Mouse (Mus musculus) forebrain, embryonic 12.5 days (tissue): ENCODE measurements at regions not wholly inside any gene's neighbourhood (a gene's known extent, or its start where the extent isn't known, plus 50 kb on each side); places are given as distances from the start of the nearest gene placed in this dataset.

Source experiments
- ATAC-seq: fragments of 200-750 bp; cut with Nextera tagmentation; 2 replicates; pipeline ENCODE4 v1.8.0; 2017; ENCODE audit warnings: moderate TSS enrichment; ENCODE audit not compliant: low FRiP score
- H3K27ac ChIP-seq: fragments of 300-500 bp; sonication (generic); 2 replicates; pipeline ENCODE4 v1.5.1; 2016; ENCODE audit warnings: mild to moderate bottlenecking
- H3K27me3 ChIP-seq: fragments of 300-500 bp; sonication (generic); 2 replicates; pipeline ENCODE4 v1.6.1; 2016; ENCODE audit warnings: mild to moderate bottlenecking
- H3K36me3 ChIP-seq: fragments of 300-500 bp; sonication (generic); replicated peaks from 2 replicates; pipeline ENCODE4 v1.6.1; 2016; ENCODE audit warnings: mild to moderate bottlenecking
- H3K4me1 ChIP-seq: fragments of 300-500 bp; sonication (generic); 2 replicates; pipeline ENCODE4 v1.6.1; 2016
- H3K4me2 ChIP-seq: fragments of 300-500 bp; sonication (generic); 2 replicates; pipeline ENCODE4 v1.6.1; 2016; ENCODE audit warnings: mild to moderate bottlenecking, moderate library complexity
- H3K4me3 ChIP-seq: fragments of 300-500 bp; sonication (generic); replicated peaks from 2 replicates; pipeline ENCODE4 v1.5.1; 2016; ENCODE audit warnings: mild to moderate bottlenecking
- H3K9ac ChIP-seq: fragments of 300-500 bp; sonication (generic); 2 replicates; pipeline ENCODE4 v1.6.1; 2016; ENCODE audit warnings: mild to moderate bottlenecking
- H3K9me3 ChIP-seq: fragments of 300-500 bp; sonication (generic); 2 replicates; pipeline ENCODE4 v1.6.1; 2016
- WGBS: fragments of 180-500 bp; shearing (Covaris S2); methylation state at CpG from one replicate; pipeline ENCODE4 v1.1.7; 2016; 5-methylcytosine and 5-hydroxymethylcytosine counted together

DNA sequence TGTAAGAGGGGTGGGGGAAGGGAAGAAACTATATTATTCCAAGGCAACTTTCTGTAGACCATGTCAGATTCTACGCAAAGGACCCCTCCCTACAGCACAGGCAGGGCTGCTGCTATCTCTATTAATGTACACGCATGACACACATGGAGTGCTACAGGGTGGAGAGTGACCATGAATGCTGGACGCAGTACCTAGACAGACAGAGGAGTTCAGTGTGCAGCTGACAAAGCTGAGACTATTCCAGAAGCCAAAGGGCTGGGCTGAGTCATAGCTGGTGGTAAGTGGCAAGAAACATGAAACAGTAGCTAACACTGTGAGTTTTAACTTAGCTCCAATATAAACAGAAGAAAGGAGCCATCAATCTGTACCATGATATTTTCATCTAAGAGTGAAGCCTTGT lies 250.4 kb downstream of the Qk start:
- Histone ChIP-seq H3K27me3 (no peaks in the 10 kb centered on the region), H3K4me1 (no peaks in the 10 kb centered on the region), H3K36me3 (no peaks in the 10 kb centered on the region), H3K4me3 (no peak overlapping the region), H3K9me3 (no peaks in the 10 kb centered on the region), H3K9ac (no peak overlapping the region), H3K27ac (no peak overlapping the region), H3K4me2 (no peak overlapping the region)
- no peak for ATAC-seq
- WGBS: 90% methylated on average over 3 of the region's 3 CpGs

DNA sequence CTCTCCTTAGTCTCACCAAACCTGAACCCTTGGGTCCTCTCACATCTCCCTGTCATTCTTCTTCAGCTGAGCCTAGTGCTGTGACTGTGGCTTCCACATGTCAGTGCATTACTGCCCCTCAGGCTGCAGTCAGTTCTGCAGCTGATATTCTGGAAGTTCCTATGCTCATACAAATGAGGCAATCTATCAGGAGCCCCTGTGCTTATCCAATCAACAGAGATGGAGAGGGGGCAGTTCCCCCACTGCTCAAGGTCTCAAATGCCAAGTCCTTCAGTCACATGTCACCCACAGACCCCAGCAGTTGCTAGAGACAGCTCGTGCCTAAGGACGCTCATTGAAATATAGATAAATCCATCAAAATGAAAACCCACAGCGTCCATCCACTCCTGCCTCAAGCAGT lies 254.5 kb downstream of the Qk start:
- no peaks in the 10 kb centered on the region for H3K4me1 ChIP-seq
- no peak for ATAC-seq
- H3K27ac ChIP-seq: no peak overlapping the region
- no peak overlapping the region for H3K4me2 ChIP-seq
- 93% methylated on average over 3 of the region's 3 CpGs for WGBS
- no peak overlapping the region for H3K4me3 ChIP-seq
- H3K9me3 ChIP-seq: no peaks in the 10 kb centered on the region
- H3K27me3 ChIP-seq: no peaks in the 10 kb centered on the region
- no peaks in the 10 kb centered on the region for H3K36me3 ChIP-seq
- H3K9ac ChIP-seq: no peak overlapping the region

DNA sequence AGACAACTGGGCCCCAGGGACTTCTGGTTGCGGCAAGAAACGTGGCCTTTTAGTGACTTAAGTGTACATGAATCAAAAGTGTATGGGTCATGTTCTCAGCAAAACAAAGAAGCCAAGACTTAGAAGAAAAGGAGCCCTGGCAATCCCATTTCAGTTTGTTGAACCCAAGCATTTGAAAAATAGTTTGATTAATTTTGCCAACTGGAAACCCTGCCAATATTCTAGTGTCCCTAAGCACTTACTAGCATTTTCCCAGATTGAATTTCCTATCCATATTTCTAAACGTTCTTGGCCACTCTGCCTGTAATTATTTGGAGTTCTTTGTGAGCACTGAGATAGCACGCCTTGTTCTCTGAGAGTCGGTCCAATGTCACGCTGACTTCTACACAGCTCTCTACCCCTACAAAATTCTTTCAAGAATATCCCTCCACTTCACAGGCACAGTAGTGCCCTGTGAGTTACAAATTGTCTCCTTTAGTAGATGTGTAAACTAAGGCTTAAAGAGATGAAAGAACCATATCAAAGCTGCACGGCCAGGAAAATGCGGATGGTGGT lies 257.0 kb downstream of the Qk start:
- Histone ChIP-seq H3K4me2 (no peak overlapping the region), H3K4me1 (no peaks in the 10 kb centered on the region), H3K36me3 (no peaks in the 10 kb centered on the region), H3K9ac (no peak overlapping the region), H3K9me3 (no peaks in the 10 kb centered on the region), H3K4me3 (no peak overlapping the region), H3K27me3 (no peaks in the 10 kb centered on the region), H3K27ac (no peak overlapping the region)
- 88% methylated on average over 8 of the region's 8 CpGs for WGBS
- ATAC-seq: no peak

DNA sequence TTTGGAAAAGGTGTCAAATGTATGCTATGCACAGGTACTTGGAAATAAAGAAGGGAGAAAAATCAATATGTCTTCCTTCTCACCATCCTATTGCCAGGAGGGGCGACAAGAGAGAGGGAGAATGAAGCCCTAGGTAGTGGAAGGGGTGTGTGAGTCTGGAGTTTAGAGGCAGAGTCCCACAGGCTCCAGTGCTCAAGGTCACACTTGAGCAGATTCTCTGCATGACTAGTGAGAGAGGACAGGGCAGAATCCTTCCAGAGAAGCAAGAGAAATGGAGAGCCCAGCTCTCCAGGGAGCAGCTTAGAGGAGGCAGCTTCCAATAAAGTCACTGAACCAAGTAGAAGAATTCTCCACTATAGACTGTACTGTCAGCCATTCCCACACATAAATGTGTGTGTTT lies 261.9 kb downstream of the Qk start:
- H3K4me1 ChIP-seq: no peaks in the 10 kb centered on the region
- H3K27ac ChIP-seq: no peak overlapping the region
- no peak for ATAC-seq

DNA sequence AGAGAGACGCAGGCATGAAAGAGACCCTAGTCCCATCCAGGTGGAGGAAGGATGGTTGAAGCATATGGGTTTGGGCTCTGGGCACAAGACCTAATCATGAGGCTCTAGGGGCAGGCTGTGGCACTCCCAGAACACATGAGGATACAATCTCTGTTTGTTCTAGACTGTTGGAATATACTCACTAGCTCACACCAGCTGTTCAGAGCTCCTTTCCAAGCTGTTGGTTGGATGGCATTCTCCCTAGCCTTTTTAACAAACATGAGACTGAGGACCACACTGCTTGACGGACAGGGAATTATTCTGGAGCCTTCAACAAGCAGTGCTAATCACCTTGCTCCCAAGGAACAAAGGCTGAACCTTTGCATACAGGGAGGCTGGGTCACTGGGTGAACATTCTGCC lies 263.6 kb downstream of the Qk start:
- no peaks in the 10 kb centered on the region for H3K9me3 ChIP-seq
- no peak overlapping the region for H3K4me3 ChIP-seq
- H3K36me3 ChIP-seq: no peaks in the 10 kb centered on the region
- H3K27me3 ChIP-seq: no peaks in the 10 kb centered on the region
- H3K27ac ChIP-seq: no peak overlapping the region
- no peak overlapping the region for H3K9ac ChIP-seq
- H3K4me1 ChIP-seq: no peaks in the 10 kb centered on the region
- 71% methylated on average over 2 of the region's 2 CpGs for WGBS
- no peak overlapping the region for H3K4me2 ChIP-seq
- ATAC-seq: no peak

More for the DNA sequence above, 261.9 kb downstream of the Qk start:
- Histone ChIP-seq H3K9me3 (no peaks in the 10 kb centered on the region), H3K36me3 (no peaks in the 10 kb centered on the region), H3K9ac (no peak overlapping the region), H3K27me3 (no peaks in the 10 kb centered on the region), H3K4me3 (no peak overlapping the region), H3K4me2 (no peak overlapping the region)
- WGBS: 73% methylated on average over 1 of the region's 1 CpGs

DNA sequence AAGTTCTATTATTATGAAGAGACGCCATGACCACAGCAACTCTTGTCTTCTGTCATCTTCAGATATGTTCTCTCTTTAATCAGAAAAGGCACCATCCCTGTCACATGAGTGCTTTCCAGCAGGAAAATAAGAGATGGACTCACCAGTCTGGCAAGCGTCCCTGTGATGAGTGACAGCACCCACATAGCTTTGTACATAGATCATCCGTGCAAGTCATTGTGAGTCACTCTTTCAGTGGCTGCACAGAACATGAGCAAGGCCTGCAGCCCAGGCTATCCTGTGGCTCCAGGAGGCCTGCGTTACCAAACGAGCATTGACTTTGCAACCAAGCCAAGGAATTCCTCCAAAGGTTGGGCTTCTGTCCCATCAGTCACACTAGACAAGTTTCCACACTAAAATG lies 265.3 kb downstream of the Qk start:
- Histone ChIP-seq H3K27ac (no peak overlapping the region), H3K4me2 (no peak overlapping the region), H3K4me3 (no peak overlapping the region), H3K9ac (no peak overlapping the region), H3K4me1 (no peaks in the 10 kb centered on the region; the same call in 1 of the 2 replicates), H3K27me3 (no peaks in the 10 kb centered on the region), H3K36me3 (no peaks in the 10 kb centered on the region), H3K9me3 (no peaks in the 10 kb centered on the region)
- ATAC-seq: no peak
- WGBS: 91% methylated on average over 5 of the region's 5 CpGs

DNA sequence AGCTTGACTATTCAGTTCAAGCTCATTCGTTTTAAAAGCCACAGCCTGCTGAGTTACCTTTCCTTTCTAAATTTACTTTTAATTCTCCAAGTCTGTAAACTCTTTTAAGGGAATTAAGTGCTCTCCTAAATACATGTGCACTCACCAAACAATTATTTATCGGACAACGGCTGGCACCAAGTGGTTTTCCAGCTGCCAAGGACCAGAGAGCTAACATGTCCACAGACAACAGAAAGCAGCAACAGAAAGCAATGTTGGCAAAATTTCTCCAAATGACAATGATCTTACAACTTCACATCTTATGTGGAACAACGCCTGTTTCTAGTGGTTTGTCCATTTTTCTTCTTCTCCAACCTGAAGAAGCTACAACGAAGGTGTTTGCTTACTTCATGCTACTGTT lies 275.3 kb downstream of the Qk start:
- no peak overlapping the region for H3K9ac ChIP-seq
- 83% methylated on average over 5 of the region's 5 CpGs for WGBS
- H3K9me3 ChIP-seq: 0 out of 2 replicates have a peak, but pooled peaks cover 4% of the 10 kb centered on the region
- H3K4me1 ChIP-seq: no peaks in the 10 kb centered on the region
- H3K36me3 ChIP-seq: no peaks in the 10 kb centered on the region
- no peak overlapping the region for H3K27ac ChIP-seq
- no peak overlapping the region for H3K4me3 ChIP-seq
- H3K27me3 ChIP-seq: no peaks in the 10 kb centered on the region
- no peak for ATAC-seq
- H3K4me2 ChIP-seq: no peak overlapping the region

DNA sequence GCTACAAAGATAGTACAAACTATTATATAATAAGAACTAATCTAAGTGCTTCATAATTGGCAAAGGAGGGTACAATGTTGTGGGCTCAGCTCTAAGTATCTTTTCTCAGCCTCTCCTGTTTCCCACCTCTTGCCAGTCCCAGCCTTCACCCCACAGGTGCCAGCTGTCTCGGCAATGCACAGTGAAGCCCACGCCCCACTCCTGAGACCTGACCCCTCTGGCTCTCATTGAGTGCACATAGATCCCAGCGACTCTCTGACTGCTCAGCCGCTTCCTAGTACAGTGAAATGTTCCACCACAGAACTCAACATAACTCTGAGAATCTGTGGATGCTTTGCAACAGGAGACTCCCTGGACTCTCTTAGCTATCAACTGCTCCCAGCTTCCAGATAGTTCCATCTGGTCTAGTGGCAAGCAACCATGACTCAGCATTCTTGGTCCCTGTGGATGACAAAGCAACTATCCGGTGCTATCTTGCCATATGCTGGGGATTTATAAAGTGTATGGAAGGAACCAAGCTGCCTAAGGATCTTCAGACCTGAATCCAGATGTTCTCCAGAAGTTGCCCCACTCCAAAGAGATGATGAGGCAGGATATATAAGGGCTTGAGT lies 277.5 kb downstream of the Qk start:
- Histone ChIP-seq H3K36me3 (no peaks in the 10 kb centered on the region), H3K27ac (no peak overlapping the region), H3K4me1 (peaks cover 6% of the 10 kb centered on the region), H3K9ac (no peak overlapping the region), H3K4me2 (no peak overlapping the region), H3K27me3 (no peaks in the 10 kb centered on the region), H3K4me3 (no peak overlapping the region), H3K9me3 (no peaks in the 10 kb centered on the region)
- no peak for ATAC-seq
- WGBS: 93% methylated on average over 5 of the region's 5 CpGs

DNA sequence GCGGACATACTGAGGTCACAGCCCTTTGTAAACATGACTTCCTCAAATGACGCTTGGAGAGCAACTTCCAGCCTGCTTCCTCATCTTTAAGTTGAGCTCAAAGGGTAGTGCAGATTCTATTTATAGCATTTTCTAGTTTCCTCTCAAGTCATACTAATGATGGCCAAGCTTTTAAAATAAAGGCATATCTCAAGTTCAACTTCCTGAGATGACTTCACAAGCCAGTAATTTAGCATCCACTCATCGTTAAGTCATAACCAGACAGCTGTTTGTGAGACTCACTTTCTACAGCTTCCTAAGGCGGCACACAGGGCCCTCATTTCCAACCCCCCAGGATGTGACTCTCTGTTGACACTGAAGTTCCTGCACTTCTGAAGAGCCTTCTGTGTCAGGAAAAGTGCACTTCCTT lies 278.7 kb downstream of the Qk start:
- Histone ChIP-seq H3K27ac (no peak overlapping the region), H3K27me3 (no peaks in the 10 kb centered on the region), H3K4me2 (no peak overlapping the region), H3K36me3 (no peaks in the 10 kb centered on the region), H3K4me1 (peaks cover 6% of the 10 kb centered on the region), H3K9me3 (no peaks in the 10 kb centered on the region), H3K9ac (no peak overlapping the region), H3K4me3 (no peak overlapping the region)
- WGBS: 87% methylated on average over 4 of the region's 4 CpGs
- ATAC-seq: no peak

DNA sequence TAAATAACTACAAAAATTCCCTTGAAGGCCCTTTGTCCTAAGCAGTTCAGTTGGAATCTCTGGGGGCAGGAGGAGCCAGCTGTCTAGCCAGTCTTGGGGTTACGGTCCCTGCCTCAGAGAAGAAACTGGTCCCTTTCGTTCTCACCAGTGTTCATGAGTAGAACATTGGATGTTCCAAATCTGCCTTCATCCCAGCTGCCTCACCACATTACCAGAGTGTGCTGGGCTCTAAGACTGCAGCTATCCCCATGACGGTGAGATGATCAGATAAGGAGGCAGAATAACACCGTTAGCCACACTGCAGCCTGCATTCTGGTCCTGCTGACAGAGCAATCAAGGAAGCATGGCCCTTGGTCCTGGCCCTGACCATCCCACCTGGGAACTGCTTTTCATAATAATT lies 279.3 kb downstream of the Qk start:
- H3K27me3 ChIP-seq: no peaks in the 10 kb centered on the region
- no peak overlapping the region for H3K9ac ChIP-seq
- H3K27ac ChIP-seq: no peak overlapping the region
- no peak overlapping the region for H3K4me2 ChIP-seq
- no peak for ATAC-seq
- H3K4me3 ChIP-seq: no peak overlapping the region
- no peaks in the 10 kb centered on the region for H3K9me3 ChIP-seq
- peaks cover 6% of the 10 kb centered on the region for H3K4me1 ChIP-seq
- no peaks in the 10 kb centered on the region for H3K36me3 ChIP-seq
- WGBS: 84% methylated on average over 4 of the region's 4 CpGs

DNA sequence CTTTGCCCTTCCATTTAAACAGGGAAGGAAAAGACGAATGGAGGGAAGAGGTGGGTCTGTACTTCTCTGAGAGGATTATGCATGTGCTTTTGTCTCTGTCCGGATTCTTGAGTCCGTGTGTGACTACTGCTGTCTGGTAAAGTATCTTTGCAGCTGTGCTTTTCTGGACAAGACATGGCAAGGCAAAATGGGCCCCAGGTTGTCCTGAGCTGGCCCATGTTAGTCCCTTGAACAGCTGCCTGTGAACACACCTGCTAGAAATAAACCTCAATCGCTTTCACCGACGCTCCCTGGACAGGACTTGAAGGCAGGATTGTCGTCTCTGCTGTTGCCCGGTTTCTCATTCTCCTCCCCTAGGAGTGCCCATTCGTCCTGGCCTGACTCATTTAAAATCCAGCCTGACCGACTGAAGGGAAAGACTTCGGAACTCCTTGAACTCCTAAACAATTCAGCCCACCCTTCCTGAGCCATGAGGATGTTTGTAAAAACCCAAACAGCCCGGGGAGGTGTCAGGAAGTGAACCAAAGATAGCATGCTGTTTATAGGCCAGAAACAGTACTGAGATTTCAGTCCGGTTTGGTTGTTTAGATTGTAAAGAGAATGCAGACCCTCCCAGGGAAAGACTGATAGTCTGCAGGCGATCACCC lies 281.7 kb downstream of the Qk start:
- Histone ChIP-seq H3K9me3 (no peaks in the 10 kb centered on the region), H3K27ac (no peak overlapping the region), H3K4me1 (peaks cover 6% of the 10 kb centered on the region), H3K4me3 (no peak overlapping the region), H3K9ac (no peak overlapping the region), H3K27me3 (no peaks in the 10 kb centered on the region), H3K36me3 (no peaks in the 10 kb centered on the region), H3K4me2 (no peak overlapping the region)
- no peak for ATAC-seq
- 40% methylated on average over 14 of the region's 14 CpGs for WGBS

DNA sequence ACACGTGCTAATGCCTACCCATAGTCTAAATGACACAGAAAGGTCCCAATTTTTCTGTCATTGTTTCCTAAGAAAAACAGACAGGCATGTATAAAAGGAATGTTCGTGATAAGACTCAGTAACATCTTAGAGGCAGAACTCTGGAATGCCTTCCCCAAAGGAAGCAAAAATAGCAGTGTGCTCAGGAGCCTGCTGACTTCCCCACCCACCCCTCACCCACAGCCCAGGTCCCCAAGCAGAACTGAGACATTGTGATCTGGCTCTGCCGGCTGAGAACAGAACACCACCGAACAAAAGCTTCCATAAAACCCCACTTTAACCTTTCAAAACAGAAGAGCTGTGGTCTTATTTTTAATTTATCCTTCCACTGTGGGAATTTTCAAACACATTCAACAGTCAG lies 286.1 kb downstream of the Qk start:
- no peak overlapping the region for H3K4me3 ChIP-seq

DNA sequence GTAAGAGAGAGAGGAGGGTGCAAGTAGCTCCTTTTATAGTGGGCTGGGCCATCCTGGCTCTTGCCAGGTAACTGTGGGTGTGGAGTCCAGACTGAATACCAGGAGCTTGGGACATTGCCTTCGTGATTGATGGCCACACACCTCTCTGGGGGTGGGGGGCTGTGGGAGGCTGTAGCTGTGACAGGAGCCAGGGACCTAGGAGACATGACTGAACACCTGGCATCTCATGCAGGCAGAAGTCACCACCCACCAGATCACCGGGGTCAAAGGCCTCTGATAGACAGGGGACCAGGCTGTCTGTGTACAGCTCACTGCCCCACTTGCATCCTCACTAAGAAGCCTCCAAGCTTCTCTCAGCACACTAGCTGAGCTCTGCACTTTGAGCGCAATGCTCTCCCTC lies 288.6 kb downstream of the Qk start:
- H3K4me2 ChIP-seq: no peak overlapping the region
- no peak overlapping the region for H3K4me3 ChIP-seq
- no peaks in the 10 kb centered on the region for H3K27me3 ChIP-seq
- 74% methylated on average over 3 of the region's 3 CpGs for WGBS
- no peaks in the 10 kb centered on the region for H3K36me3 ChIP-seq
- ATAC-seq: no peak
- H3K27ac ChIP-seq: no peak overlapping the region
- H3K9me3 ChIP-seq: no peaks in the 10 kb centered on the region
- no peak overlapping the region for H3K9ac ChIP-seq
- peaks cover 6% of the 10 kb centered on the region; the same call in 1 of the 2 replicates for H3K4me1 ChIP-seq

More for the DNA sequence above, 286.1 kb downstream of the Qk start:
- WGBS: 64% methylated on average over 4 of the region's 4 CpGs
- ATAC-seq: no peak
- Histone ChIP-seq H3K4me1 (peaks cover 11% of the 10 kb centered on the region), H3K27me3 (no peaks in the 10 kb centered on the region), H3K36me3 (no peaks in the 10 kb centered on the region), H3K9me3 (no peaks in the 10 kb centered on the region), H3K27ac (no peak overlapping the region), H3K4me2 (no peak overlapping the region), H3K9ac (no peak overlapping the region)
